Mouse (Mus musculus) erythroid progenitor cell, adult 5-6 weeks (primary cell): ENCODE data around the gene Gabarapl2. TPM values are rescaled to one million over a fixed set of nuclear protein-coding genes. Genes with fewer than 3 reads are reported as not detected.

Experiments
- ATAC-seq: replicated peaks from 2 replicates; pipeline ENCODE4 v1.8.0; 2016; ENCODE audit warnings: moderate number of reproducible peaks, mild to moderate bottlenecking, moderate TSS enrichment, inconsistent platforms; ENCODE audit not compliant: poor library complexity, low FRiP score, severe bottlenecking
- total RNA-seq, 2 experiments: library from RNA; stranded (forward) in 1 of 2; stranded (reverse) in 1 of 2; fragments of 150-400 nt in 1 of 2; fragments of 186-747, 209-891 nt in 1 of 2; gene quantifications; 2 replicates each; pipeline versions ENCODE4 v1.2.3 to v1.2.4; 2015 to 2017; ENCODE audit warnings: low replicate concordance in 2 of 2

Gabarapl2 gene
- total RNA-seq, 2 experiments from 2014 or later, result 99.1 to 118 TPM

DNA sequence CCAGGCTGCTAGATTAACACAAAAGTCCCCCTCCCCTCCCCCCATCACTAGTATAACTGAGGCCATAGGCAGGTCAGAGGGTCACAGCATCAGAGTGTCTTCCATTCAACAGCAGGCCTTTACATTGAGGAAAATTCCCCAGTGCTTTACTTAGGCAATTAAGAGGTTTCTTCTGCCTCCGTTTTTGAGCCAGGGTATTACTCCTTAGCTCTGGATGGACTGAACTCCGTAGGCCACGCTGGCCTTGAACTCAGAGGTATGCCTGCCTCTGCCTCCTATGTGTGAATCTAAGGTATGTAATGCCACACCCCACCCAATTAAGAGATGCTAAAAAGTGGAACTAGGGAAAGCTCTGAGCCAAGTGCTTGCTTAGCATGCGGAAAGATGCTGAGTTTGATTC, 23.0 kb downstream of the Gabarapl2 start:
- no peak for ATAC-seq

GRCm38 (mm10) chr8:111964351-111964750, 23.8 kb downstream of the Gabarapl2 start:
- ATAC-seq, result no peak

GRCm38 (mm10) chr8:111964849-111965561, 24.5 kb downstream of the Gabarapl2 start:
- ATAC-seq, result no peak

DNA sequence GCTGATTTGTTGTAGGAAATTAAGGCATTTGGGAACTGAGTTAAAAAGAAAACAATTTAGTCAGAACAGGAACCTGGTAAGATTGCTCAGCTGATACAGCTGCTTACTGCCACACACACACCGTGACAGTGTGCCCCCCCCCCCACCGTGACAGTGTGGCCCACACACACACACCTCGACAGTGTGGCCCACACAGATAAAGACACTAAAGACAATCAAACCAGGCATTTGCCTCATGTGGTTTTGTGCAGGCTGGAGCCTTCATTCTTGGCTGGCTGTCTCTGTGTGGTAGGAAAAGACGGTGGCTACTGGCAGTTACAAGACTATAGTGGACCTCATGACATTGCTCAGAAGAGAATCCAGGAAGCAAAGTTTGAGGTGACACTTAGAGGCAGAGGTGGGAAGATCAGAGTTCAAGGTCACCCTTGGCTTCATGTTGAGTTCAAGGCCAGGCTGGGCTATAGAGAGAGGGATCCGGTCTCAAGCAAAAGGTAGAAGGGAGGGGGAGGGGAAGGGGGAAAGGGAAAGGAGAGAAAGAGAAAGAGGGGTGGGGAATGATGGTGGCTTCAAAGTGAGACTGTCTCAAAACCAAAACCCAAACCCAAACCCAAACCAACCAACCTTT, 26.9 kb downstream of the Gabarapl2 start:
- ATAC-seq, result no peak

DNA sequence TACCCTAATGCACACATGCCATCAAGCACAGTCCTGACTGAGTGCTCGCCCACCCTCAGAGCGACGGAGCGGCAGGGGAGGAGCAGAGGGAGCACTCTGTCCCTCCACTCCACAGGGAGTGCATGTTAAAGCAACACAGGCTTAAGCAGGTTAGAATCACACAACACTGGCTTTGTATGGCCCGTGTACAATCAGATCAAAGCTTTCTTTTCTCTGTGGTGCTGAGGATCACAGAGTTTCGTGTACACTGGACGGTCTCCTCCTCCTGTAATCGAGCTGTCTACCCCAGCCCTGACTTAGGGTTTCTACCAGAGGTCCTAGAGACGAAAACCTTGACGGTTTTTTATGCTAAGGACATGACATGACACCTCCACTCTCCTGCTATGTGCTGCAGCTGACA, 28.0 kb downstream of the Gabarapl2 start:
- no peak for ATAC-seq

DNA sequence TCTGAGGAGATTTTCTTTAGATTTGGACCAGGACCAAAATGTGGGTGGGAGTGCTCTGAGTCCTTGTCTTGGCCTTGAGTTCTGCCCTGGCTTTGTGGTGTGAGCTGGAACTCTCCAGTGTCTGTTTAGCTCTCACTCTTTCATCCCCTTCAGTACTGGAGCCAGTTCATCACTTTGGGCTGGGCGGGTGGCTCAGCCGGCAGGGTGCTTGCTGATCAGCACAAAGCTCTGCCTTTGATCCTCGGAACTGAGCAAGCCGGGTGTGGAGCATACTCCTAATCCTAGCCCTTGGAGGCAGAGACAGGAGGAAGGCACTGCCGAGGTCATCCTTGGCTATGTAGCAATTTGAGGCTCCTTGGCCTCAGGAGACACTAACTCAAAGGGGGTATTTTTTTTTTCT, 28.5 kb downstream of the Gabarapl2 start:
- no peak for ATAC-seq

DNA sequence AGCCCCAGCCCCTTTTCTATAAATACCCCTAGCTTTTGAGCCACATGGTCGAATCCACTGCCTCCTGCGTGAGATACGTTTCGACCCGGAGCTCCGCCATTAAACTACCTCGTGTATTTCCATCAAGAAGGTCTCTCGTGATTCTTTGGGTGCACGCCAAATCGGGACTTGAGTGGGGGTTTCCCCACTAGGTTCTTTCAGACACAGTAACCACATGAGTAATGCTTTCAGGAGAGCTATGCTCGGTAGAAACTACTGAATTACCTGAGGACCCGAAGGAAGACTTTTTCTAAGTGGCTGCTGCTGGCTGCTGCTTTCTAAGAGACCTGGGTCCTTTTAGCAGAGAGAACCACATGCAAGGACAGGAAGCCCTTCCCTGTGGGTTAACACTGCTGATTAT, 33.6 kb downstream of the Gabarapl2 start:
- ATAC-seq, result no peak

DNA sequence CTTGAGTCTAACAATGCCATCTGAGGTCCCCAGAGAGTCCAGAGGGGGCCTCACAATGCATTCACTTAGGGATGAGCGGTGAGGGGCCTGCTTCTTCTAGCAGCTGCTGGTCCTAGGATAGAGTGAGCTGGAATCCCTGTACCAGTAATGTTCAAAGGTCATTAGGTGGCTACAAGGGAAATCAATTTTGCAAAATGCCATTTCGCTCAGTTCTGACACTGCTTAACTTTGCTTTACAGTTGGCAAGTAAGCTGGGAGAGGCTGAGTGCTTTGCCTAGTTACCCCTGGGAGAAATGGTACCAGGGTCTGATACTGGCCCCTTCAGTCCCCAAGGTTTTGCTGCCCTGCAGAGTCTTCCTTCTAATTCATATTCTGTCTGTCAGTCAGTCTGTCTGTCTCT, 35.2 kb downstream of the Gabarapl2 start:
- ATAC-seq, result no peak

- no peak for ATAC-seq
Observed at GRCm38 (mm10) chr8:111976326-111976725, 35.8 kb downstream of the Gabarapl2 start.

DNA sequence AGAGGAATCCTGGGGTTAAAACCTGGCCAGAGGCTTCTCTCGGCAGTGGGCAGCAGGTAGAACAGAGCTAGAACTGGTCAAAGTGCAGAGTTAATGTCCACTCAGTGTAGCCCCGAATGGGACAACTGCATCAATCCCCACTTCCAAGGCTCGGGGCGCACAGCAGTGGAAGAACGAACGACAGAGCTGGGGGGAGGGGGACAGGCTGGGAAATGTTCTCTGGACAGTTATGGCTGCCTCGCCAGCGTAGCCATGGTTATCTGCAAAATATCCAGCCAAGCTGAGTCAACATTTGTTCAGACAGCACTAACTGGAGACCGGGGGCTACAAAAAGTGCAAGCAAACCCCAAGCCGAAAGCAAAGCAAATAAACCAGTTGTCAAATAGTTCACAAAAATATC, 37.6 kb downstream of the Gabarapl2 start:
- no peak for ATAC-seq

- ATAC-seq, result no peak
Observed at GRCm38 (mm10) chr8:111982116-111982515, 41.6 kb downstream of the Gabarapl2 start.

DNA sequence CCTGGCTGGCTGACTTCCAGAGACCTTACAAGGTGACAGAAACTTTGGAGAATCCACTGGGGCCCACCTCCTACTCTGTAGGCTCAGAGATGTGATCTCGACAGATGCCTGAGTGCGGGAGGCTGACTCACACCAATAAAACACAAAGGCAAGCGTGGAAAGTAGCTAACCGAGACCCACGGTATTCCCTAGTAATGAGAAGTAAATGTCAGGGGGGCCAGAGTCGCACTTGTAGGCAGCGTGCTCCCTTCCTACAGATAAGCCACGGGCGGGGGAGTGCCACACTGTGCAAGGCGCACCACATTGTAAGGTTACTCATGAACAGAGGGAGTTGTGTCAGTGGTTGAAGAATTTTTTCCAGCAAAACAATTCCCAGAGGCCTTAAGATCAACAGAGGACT, 44.0 kb downstream of the Gabarapl2 start:
- ATAC-seq, result no peak

DNA sequence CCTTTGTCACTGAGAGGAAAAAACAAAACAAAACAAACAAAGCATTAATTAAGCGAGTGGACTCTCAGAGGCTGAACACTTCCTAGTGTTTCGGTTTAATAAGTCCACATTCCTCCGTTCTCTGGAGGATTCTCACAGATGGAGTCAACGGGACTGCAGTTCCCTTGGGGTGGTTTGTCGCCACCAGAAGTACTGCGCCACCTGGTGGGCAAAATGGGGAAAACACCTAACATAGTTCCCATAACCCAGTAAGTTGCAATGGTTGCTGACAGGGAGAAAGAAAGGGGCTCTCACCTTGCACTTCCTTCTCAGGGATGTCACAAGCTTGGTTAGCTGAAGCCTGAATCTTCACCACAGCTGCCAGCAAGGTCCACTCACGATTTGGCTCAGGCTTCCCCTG, 49.4 kb downstream of the Gabarapl2 start:
- ATAC-seq, result peak; percentile 70

GRCm38 (mm10) chr8:111991278-111991677, 50.8 kb downstream of the Gabarapl2 start:
- no peak for ATAC-seq

DNA sequence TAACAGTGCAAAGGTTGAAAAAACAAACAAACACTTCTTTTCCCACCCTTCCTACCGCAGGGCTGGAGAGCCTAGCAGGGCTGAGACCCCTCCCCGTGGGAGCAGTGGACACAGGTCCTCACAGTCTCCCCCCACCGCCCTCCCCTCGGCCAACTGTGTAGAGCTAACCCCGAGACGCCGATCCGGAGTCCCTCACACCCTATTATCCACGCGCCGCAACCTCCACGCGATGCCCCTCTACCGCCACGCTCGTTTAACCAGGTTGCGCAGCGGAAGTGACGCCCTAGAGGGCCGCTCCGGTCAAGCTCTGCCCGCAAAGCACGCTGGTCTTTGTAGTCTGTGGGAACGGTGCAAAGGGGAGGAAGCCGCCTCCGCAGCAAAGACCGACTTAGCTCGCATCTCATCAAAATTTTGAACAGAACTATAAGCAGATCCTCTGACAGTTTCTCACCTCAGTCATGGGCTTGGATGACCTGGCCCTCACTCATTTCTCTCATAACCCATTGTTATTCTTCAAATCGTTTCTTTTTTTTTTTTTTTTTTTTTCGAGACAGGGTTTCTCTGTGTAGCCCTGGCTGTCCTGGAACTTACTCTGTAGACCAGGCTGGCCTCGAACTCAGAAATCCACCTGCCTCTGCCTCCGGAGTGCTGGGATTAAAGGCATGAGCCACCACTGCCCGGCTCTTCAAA, 51.7 kb downstream of the Gabarapl2 start, which contains the start of gene Adat1:
TSS of gene Adat1 (minus strand) at position 290 of the 690 bp plus-strand sequence.
- peak; percentile 97 for ATAC-seq

- no peak for ATAC-seq
Observed at GRCm38 (mm10) chr8:111992703-111993039, 52.2 kb downstream of the Gabarapl2 start.

Other genes starting within 250 kb of the Gabarapl2 start
- not detected in 2 replicates for gene Ctrb1, start 249.7 kb upstream of the Gabarapl2 start, total RNA-seq (2015; ENCODE audit: low replicate concordance)
- gene Ctrb1, start 249.7 kb upstream of the Gabarapl2 start, total RNA-seq (2017; ENCODE audit: low replicate concordance), result not detected in 2 replicates
- not detected in 2 replicates for gene Bcar1, start 196.9 kb upstream of the Gabarapl2 start, total RNA-seq (2015; ENCODE audit: low replicate concordance)
- 0.64 TPM in 1 of 2 replicates, not detected in the other for gene Bcar1, start 196.9 kb upstream of the Gabarapl2 start, total RNA-seq (2017; ENCODE audit: low replicate concordance)
- 59.1 and 61.6 TPM in 2 replicates for gene Cfdp1, start 86.4 kb upstream of the Gabarapl2 start, total RNA-seq (2015; ENCODE audit: low replicate concordance)
- gene Cfdp1, start 86.4 kb upstream of the Gabarapl2 start, total RNA-seq (2017; ENCODE audit: low replicate concordance), result 38.0 and 46.9 TPM in 2 replicates
- gene Tmem170, start 64.0 kb upstream of the Gabarapl2 start, total RNA-seq (2015; ENCODE audit: low replicate concordance), result 11.3 and 11.5 TPM in 2 replicates
- gene Tmem170, start 64.0 kb upstream of the Gabarapl2 start, total RNA-seq (2017; ENCODE audit: low replicate concordance), result 5.4 and 9.2 TPM in 2 replicates
- not detected in 2 replicates for gene Chst5, start 30.3 kb upstream of the Gabarapl2 start, total RNA-seq (2015; ENCODE audit: low replicate concordance)
- not detected in 2 replicates for gene Chst5, start 30.3 kb upstream of the Gabarapl2 start, total RNA-seq (2017; ENCODE audit: low replicate concordance)
- gene Tmem231, start 6.8 kb upstream of the Gabarapl2 start, total RNA-seq (2015; ENCODE audit: low replicate concordance), result 5.8 and 8.0 TPM in 2 replicates
- gene Tmem231, start 6.8 kb upstream of the Gabarapl2 start, total RNA-seq (2017; ENCODE audit: low replicate concordance), result 18.7 and 19.3 TPM in 2 replicates
- gene Adat1, start 51.6 kb downstream of the Gabarapl2 start, total RNA-seq (2015; ENCODE audit: low replicate concordance), result 0.42 TPM in 1 of 2 replicates, not detected in the other
- gene Adat1, start 51.6 kb downstream of the Gabarapl2 start, total RNA-seq (2017; ENCODE audit: low replicate concordance), result 1.8 TPM in 1 of 2 replicates, not detected in the other
- 37.5 and 40.7 TPM in 2 replicates for gene Kars, start 70.6 kb downstream of the Gabarapl2 start, total RNA-seq (2015; ENCODE audit: low replicate concordance)
- gene Kars, start 70.6 kb downstream of the Gabarapl2 start, total RNA-seq (2017; ENCODE audit: low replicate concordance), result 38.2 and 45.5 TPM in 2 replicates
- gene Terf2ip, start 70.7 kb downstream of the Gabarapl2 start, total RNA-seq (2015; ENCODE audit: low replicate concordance), result 1.3 and 6.5 TPM in 2 replicates
- gene Terf2ip, start 70.7 kb downstream of the Gabarapl2 start, total RNA-seq (2017; ENCODE audit: low replicate concordance), result 6.2 and 11.2 TPM in 2 replicates
- gene Gm6793, start 74.3 kb downstream of the Gabarapl2 start, total RNA-seq (2015; ENCODE audit: low replicate concordance), result not detected in 2 replicates
- not detected in 2 replicates for gene Gm6793, start 74.3 kb downstream of the Gabarapl2 start, total RNA-seq (2017; ENCODE audit: low replicate concordance)